Mouse (Mus musculus) midbrain, embryonic 15.5 days (tissue): ENCODE results near the gene Gm10644. TPM values are rescaled to one million over a fixed set of nuclear protein-coding genes. Genes with fewer than 3 reads are reported as not detected.
"Not testable (repeated sequence)": the region's sequence is repeated elsewhere in the genome, so short reads cannot be mapped to it uniquely, and the experiment has no call there.

Experiments
- ATAC-seq: fragments of 200-750 bp; cut with Nextera tagmentation; replicated peaks from 2 replicates; pipeline ENCODE4 v1.8.0; 2017; ENCODE audit warnings: moderate TSS enrichment
- H3K27ac ChIP-seq: fragments of 300-500 bp; sonication (generic); 2 replicates; pipeline ENCODE4 v1.5.1; 2015; ENCODE audit warnings: mild to moderate bottlenecking, inconsistent platforms
- H3K27me3 ChIP-seq: fragments of 300-500 bp; sonication (generic); replicated peaks from 2 replicates; pipeline ENCODE4 v1.6.1; 2015; ENCODE audit warnings: inconsistent platforms
- H3K36me3 ChIP-seq: fragments of 300-500 bp; sonication (generic); replicated peaks from 2 replicates; pipeline ENCODE4 v1.6.1; 2015; ENCODE audit warnings: inconsistent platforms
- H3K4me1 ChIP-seq: fragments of 300-500 bp; sonication (generic); 2 replicates; pipeline ENCODE4 v1.6.1; 2015; ENCODE audit warnings: inconsistent platforms
- H3K4me2 ChIP-seq: fragments of 300-500 bp; sonication (generic); 2 replicates; pipeline ENCODE4 v1.6.1; 2015; ENCODE audit warnings: inconsistent platforms, mild to moderate bottlenecking, moderate library complexity
- H3K4me3 ChIP-seq: fragments of 300-500 bp; sonication (generic); 2 replicates; pipeline ENCODE4 v1.5.1; 2015; ENCODE audit warnings: mild to moderate bottlenecking, inconsistent platforms
- H3K9ac ChIP-seq: fragments of 300-500 bp; sonication (generic); 2 replicates; pipeline ENCODE4 v1.6.1; 2015; ENCODE audit warnings: mild to moderate bottlenecking, inconsistent platforms
- H3K9me3 ChIP-seq: fragments of 300-500 bp; sonication (generic); 2 replicates; pipeline ENCODE4 v1.6.1; 2016; ENCODE audit warnings: inconsistent platforms
- WGBS: fragments of 180-500 bp; shearing (Covaris S2); methylation state at CpG from one replicate; pipeline ENCODE4 v1.1.7; 2015; ENCODE audit warnings: mixed read lengths; 5-methylcytosine and 5-hydroxymethylcytosine counted together
- polyA plus RNA-seq: library from polyadenylated mRNA; unstranded; fragments of >200 nt; fragmentation: Nextera tagmentation; extraction: Ambion mirVana; gene quantifications from 2 replicates; pipeline ENCODE4 v1.2.1, GENCODE M21; 2015

Gm10644 gene
- polyA plus RNA-seq, 1 experiment from 2014 or later = 0.93 TPM

DNA sequence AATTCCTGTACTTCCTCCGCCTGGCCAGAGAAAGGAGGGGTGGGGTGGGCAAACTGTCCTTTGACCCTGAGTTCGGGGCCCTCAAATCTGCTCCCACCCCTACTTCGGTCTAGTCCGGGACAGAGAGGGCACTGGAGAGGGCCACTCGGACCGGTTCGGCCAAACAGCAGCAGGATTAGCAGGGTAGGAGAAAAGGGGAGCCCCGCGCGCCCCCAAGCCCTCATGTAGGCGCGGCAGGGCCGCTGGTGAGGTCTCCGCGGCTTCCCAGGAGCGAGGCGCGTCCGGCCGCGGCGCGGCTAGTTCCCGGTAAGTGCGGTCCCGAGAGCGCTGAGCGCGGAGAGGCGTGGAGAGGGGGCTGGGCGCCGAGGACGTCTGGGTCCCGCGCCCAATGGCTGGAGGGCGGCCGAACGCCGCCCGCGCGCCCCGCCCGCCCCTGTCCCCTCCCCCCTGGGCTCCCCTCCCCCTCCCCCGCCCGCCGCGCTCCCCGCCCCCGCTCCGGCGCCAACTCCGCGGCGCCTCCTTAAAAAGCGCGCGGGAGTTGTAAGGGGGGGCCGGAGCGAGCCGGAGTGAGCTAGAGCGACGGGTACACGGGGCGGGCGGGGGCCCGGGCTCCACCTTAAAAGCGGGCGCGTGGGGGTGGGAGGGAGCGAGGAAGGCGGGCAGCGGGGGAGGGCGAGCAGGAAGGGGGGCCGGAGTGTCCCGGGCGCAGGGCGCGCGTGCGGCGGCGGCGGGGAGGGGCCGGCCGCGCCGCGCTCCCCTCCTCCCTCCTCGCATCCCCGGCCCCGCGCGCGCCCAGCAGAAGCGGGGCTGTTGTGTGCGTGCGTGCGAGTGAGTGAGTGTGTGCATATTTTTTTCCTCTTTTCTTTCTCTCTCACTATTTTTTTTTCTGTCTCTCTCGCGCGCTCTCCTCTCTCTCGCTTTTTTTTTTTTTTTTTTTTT lies 41.8 kb upstream of the Gm10644 start:
- WGBS = under 1% methylated on average over 48 of the region's 103 CpGs
- Histone ChIP-seq H3K4me1 (peaks cover 29% of the 10 kb centered on the region), H3K9me3 (no peaks in the 10 kb centered on the region), H3K9ac (peak overlapping the region; percentile 56), H3K4me3 (peak overlapping the region; percentile 59), H3K36me3 (peaks cover 6% of the 10 kb centered on the region; the same call in 1 of the 2 replicates), H3K4me2 (peak overlapping the region; percentile 90), H3K27ac (peak overlapping the region; percentile 89), H3K27me3 (peaks cover 13% of the 10 kb centered on the region)
- peak; percentile 63 for ATAC-seq

DNA sequence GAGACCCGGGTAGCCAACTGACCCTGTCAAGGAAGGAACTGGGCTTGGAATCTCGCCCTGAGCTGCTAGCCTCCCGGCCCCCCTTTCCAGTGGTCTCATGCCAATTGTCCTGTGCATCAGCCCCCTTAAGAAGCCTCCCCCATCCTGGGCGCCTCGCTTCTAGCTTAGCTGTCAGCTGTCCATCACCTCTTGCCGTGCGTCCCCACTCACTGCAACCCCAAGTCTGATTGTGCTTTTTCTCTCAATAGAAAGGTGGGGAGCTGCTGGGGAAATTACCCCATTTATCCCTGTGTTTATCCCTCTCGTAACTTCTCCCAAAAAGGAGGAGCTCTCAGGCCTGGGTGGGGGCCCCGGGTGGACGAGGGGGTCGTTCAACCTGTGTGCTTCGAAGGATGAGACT lies 41.0 kb upstream of the Gm10644 start:
- peaks cover 7% of the 10 kb centered on the region for H3K27me3 ChIP-seq
- peaks cover 22% of the 10 kb centered on the region for H3K4me1 ChIP-seq
- no peaks in the 10 kb centered on the region for H3K9me3 ChIP-seq
- peak overlapping the region; percentile 90 for H3K4me2 ChIP-seq
- peaks cover 14% of the 10 kb centered on the region for H3K36me3 ChIP-seq
- no peak for ATAC-seq
- no peak overlapping the region for H3K4me3 ChIP-seq
- 11% methylated on average over 12 of the region's 12 CpGs for whole genome bisulfite sequencing
- H3K27ac ChIP-seq = no peak overlapping the region
- no peak overlapping the region for H3K9ac ChIP-seq

DNA sequence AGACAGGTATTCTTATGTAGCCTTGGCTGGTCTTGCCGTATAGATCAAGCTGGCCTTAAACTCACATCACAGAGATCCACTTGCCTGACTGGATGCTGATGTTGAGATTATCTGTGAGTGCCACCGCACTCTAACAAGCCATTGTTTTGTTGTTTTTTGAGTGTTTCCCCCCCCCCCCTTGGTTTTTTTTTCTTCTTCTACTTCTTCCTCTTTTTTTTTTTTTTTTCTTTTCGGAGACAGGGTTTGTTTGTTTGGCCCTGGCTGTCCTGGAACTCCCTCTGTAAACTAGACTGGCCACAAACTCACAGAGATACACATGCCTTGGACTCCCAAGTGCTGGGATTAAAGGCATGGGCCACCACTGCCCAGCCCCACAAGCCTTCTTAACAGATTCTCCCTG lies 39.0 kb upstream of the Gm10644 start:
- Histone ChIP-seq H3K36me3 (peaks cover 31% of the 10 kb centered on the region), H3K9me3 (no peaks in the 10 kb centered on the region), H3K4me1 (peaks cover 12% of the 10 kb centered on the region), H3K4me2 (no peak overlapping the region), H3K27ac (no peak overlapping the region), H3K4me3 (no peak overlapping the region), H3K9ac (no peak overlapping the region), H3K27me3 (no peaks in the 10 kb centered on the region)
- ATAC-seq = no peak
- WGBS = 83% methylated on average over 3 of the region's 3 CpGs

DNA sequence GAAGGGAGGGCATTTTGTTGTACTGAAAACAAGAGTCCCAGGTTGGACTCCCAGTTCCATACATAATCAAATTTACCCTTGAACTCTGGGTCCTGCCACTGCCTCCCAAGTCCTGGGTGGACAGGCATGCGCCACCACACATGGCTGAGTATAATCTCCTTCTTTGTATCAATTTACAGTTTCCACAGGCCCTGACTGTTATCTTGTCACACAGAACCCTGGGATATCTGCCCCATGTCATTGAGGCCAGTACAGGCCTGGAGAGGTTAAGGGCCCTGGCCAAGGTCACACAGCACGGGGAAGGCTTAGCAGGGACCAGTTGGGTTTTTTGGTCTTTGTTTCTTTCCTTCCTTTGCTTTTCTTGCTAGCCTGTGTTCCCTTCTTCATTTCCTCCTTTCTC lies 37.5 kb upstream of the Gm10644 start:
- Histone ChIP-seq H3K9me3 (no peaks in the 10 kb centered on the region), H3K4me2 (no peak overlapping the region), H3K27ac (no peak overlapping the region), H3K4me3 (no peak overlapping the region), H3K4me1 (peaks cover 5% of the 10 kb centered on the region), H3K36me3 (peaks cover 40% of the 10 kb centered on the region), H3K9ac (no peak overlapping the region), H3K27me3 (no peaks in the 10 kb centered on the region)
- WGBS = 84% methylated on average over 2 of the region's 2 CpGs
- ATAC-seq = no peak

DNA sequence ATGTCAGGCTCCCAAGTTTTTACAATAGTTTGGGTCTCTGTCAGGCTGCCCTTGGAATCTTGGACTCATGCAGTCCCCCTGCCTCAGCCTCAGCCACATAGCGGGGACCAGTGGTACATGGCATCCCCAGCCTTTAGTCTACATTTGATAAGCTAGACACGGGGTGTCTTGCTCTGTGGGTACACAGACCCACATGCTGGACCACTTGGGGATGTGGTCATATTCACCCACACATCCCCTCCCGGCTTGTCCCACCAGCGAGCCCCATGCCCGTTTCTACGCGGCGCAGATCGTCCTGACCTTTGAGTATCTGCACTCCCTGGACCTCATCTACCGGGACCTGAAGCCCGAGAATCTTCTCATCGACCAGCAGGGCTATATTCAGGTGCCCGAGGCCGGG lies 35.2 kb upstream of the Gm10644 start:
- H3K27me3 ChIP-seq = no peaks in the 10 kb centered on the region
- ATAC-seq = no peak
- WGBS = 92% methylated on average over 14 of the region's 14 CpGs

DNA sequence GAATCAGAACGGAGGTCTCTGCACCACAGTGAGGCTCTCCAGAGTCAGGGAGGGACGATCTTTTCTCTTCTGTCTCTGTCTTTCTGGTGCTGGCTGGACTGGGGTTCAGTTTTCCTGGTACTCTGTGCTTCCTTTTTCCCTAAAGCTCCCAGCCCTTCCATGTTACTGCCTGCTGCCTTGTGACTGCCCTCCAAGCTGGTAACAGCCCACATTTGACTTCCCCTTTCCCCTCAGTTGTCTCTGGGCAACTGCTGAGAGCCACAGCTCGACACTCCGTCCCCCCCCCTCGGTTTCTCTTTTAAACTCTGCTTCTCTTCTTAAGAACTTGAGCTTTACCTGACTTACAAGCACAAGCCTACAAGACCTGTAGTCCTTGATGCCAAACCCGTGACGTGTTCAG lies 34.2 kb upstream of the Gm10644 start:
- Histone ChIP-seq H3K36me3 (peaks cover 58% of the 10 kb centered on the region), H3K9me3 (no peaks in the 10 kb centered on the region), H3K4me2 (no peak overlapping the region), H3K9ac (no peak overlapping the region), H3K27me3 (no peaks in the 10 kb centered on the region), H3K4me3 (no peak overlapping the region), H3K4me1 (no peaks in the 10 kb centered on the region), H3K27ac (no peak overlapping the region)
- ATAC-seq = no peak
- WGBS = 87% methylated on average over 7 of the region's 7 CpGs

More for the DNA sequence above, 35.2 kb upstream of the Gm10644 start:
- Histone ChIP-seq H3K4me3 (no peak overlapping the region), H3K9me3 (no peaks in the 10 kb centered on the region), H3K4me2 (no peak overlapping the region), H3K4me1 (no peaks in the 10 kb centered on the region), H3K9ac (no peak overlapping the region), H3K27ac (no peak overlapping the region), H3K36me3 (peaks cover 59% of the 10 kb centered on the region)

DNA sequence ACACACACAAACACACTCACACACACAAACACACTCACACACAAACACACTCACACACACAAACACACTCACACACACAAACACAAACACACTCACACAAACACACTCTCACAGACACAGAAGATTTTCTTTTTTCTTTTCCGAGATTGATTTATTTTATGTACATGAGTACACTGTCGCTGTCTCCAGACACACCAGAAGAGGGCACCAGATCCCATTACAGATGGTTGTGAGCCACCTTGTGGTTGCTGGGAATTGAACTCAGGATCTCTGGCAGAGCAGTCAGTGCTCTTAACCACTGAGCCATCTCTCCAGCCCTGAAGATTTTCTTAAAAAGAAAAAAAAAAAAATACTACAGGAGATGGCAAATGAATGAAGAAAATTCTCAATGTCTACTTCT lies 28.2 kb upstream of the Gm10644 start:
- H3K9ac ChIP-seq, H3K27me3 ChIP-seq, H3K4me3 ChIP-seq, H3K4me2 ChIP-seq, H3K9me3 ChIP-seq, H3K4me1 ChIP-seq, ATAC-seq, H3K27ac ChIP-seq: not testable (repeated sequence)
- peaks cover 57% of the 10 kb centered on the region for H3K36me3 ChIP-seq
- WGBS = 94% methylated on average over 2 of the region's 2 CpGs

DNA sequence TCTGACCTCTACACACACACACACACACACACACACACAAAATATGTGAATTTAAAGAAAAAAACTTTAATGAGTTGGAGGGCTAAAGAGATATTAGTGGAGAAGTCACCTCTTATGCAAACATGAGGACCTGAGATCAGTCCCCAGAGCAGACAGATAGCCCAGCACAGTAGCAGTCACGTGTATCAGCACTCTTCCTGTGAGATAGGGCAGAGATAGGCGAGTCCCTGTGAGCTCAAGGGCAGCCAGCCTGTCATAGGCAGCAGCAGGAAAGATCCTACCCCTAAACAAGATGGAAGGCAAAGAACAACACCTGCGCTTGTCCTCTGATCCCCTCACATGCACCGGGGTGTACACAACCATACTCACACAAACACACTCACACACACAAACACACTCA lies 27.4 kb upstream of the Gm10644 start:
- Histone ChIP-seq H3K4me2 (no peak overlapping the region), H3K36me3 (peaks cover 53% of the 10 kb centered on the region), H3K4me1 (peaks cover 12% of the 10 kb centered on the region), H3K9ac (no peak overlapping the region), H3K27ac (no peak overlapping the region), H3K4me3 (no peak overlapping the region), H3K27me3 (no peaks in the 10 kb centered on the region), H3K9me3 (no peaks in the 10 kb centered on the region)
- ATAC-seq = no peak
- WGBS = 93% methylated on average over 4 of the region's 4 CpGs

DNA sequence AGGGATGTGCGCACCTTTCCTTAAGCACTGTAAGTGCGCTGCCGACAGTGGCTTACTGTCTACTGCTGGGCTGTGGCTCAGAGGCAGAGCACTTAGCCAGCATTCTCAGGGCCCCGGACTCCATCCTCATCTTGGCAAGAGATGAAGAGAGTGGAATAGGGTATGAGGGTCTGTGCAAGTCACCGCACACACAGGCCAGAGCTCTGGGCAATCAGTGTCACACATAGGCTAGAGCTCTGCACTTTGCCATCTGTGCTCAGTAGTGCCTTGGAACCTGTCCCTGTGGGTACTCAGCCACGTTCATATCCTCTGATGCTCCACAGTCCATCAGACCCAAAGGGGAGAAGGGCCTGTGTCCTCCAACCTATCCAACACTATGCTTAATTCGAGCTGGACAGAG lies 26.5 kb upstream of the Gm10644 start:
- WGBS = 96% methylated on average over 7 of the region's 7 CpGs

DNA sequence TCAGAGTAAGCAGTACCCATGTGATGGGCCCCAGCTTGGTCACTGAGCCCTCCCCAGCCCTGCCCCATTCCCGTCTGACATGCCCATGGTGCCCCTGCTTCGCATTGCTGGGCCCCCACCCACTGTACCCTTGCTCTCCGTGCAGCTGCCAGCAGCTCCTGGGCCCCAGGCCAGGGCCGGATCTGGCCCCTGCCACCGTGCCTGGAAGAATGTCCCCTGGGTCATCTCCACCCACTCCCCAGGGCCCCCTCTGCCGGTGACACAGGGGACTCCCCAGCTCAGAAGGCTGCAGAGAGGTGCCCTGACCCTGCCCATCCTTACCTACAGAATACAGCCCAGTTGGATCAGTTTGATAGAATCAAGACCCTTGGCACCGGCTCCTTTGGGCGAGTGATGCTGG lies 25.8 kb upstream of the Gm10644 start:
- no peak overlapping the region for H3K4me3 ChIP-seq
- no peak overlapping the region for H3K27ac ChIP-seq
- peaks cover 38% of the 10 kb centered on the region for H3K36me3 ChIP-seq
- no peaks in the 10 kb centered on the region for H3K9me3 ChIP-seq
- WGBS = 84% methylated on average over 8 of the region's 8 CpGs
- no peak overlapping the region for H3K9ac ChIP-seq
- ATAC-seq = no peak
- no peak overlapping the region for H3K4me2 ChIP-seq
- H3K27me3 ChIP-seq = no peaks in the 10 kb centered on the region
- peaks cover 24% of the 10 kb centered on the region for H3K4me1 ChIP-seq

More for the DNA sequence above, 26.5 kb upstream of the Gm10644 start:
- Histone ChIP-seq H3K27ac (no peak overlapping the region), H3K4me1 (peaks cover 22% of the 10 kb centered on the region), H3K9me3 (no peaks in the 10 kb centered on the region), H3K27me3 (no peaks in the 10 kb centered on the region), H3K36me3 (peaks cover 45% of the 10 kb centered on the region), H3K9ac (no peak overlapping the region), H3K4me3 (no peak overlapping the region), H3K4me2 (no peak overlapping the region)
- no peak for ATAC-seq

DNA sequence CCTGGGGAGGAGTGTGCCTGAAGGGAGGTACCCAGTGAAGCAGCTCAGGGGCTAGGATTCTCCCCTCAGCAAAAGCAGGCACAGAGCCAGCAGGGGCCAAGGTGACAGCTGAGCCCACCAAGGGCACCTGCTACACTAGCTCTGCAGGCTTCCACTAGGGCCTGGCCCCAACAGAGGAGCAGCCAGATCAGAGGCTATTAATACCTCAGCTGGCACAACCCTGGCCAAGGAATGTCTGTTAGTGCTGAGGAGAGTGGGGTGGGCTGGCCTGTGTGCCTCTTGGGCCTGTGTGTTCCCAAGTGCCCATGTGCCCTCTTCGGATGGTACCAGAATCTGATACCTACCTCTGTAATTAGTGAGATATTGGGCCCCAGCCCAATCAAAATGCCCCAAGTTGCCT lies 25.2 kb upstream of the Gm10644 start:
- H3K27ac ChIP-seq = no peak overlapping the region
- H3K27me3 ChIP-seq = no peaks in the 10 kb centered on the region
- no peaks in the 10 kb centered on the region for H3K9me3 ChIP-seq
- no peak overlapping the region for H3K9ac ChIP-seq
- no peak overlapping the region for H3K4me3 ChIP-seq
- 91% methylated on average over 1 of the region's 1 CpGs for WGBS
- H3K36me3 ChIP-seq = peaks cover 34% of the 10 kb centered on the region; the same call in 1 of the 2 replicates
- H3K4me1 ChIP-seq = peaks cover 24% of the 10 kb centered on the region
- ATAC-seq = no peak
- no peak overlapping the region for H3K4me2 ChIP-seq

DNA sequence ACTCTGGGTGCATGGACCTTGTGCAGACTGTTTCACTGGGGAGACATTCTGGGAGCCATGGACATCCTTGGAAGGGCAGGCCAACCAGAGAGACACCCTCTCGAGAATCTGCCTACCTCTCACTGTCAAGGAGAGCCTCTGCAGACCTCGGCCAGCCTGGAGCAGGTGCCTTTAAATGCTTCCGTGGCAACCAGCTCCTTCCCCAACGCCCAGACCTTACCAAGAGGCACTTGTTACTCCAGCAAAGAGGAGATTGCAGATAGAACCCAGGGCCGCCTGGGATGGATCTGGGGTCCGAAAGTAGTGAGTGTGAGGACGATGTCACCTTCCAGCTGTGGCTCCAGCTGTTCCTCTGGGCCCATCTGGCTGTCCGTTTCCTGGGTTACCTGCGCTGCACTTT lies 23.2 kb upstream of the Gm10644 start:
- H3K27ac ChIP-seq = no peak overlapping the region
- WGBS = 69% methylated on average over 9 of the region's 9 CpGs

DNA sequence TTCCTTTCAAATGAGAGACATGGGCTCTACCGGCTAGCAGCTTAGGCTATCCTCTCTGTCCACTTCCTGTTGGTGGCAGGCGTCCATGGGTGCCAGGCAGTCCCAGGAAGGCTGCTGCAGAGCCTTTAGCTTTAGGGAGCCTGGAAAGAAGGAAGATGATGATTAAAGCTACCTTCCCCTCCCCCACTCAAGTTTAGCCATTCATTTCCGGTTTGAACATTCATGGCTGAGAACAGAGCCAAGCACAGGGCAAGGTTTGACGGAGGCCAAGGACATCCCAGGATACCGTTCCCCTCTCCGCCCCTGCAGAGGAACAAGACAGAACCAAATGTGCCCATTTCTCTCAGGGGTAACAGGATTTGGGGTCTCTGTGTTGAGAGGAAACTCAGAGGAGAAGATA lies 22.6 kb upstream of the Gm10644 start:
- H3K27me3 ChIP-seq = no peaks in the 10 kb centered on the region
- peaks cover 40% of the 10 kb centered on the region for H3K4me1 ChIP-seq
- no peak overlapping the region for H3K4me2 ChIP-seq
- H3K9me3 ChIP-seq = no peaks in the 10 kb centered on the region
- peaks cover 19% of the 10 kb centered on the region; the same call in 1 of the 2 replicates for H3K36me3 ChIP-seq
- 71% methylated on average over 6 of the region's 6 CpGs for WGBS
- H3K4me3 ChIP-seq = no peak overlapping the region
- 0 out of 2 replicates have a peak overlapping the region, but pooled peaks have one; percentile 20 for H3K9ac ChIP-seq
- no peak for ATAC-seq
- H3K27ac ChIP-seq = no peak overlapping the region

More for the DNA sequence above, 23.2 kb upstream of the Gm10644 start:
- ATAC-seq = no peak
- Histone ChIP-seq H3K9ac (no peak overlapping the region), H3K4me2 (no peak overlapping the region), H3K4me1 (peaks cover 40% of the 10 kb centered on the region), H3K27me3 (no peaks in the 10 kb centered on the region), H3K36me3 (peaks cover 24% of the 10 kb centered on the region; the same call in 1 of the 2 replicates), H3K4me3 (no peak overlapping the region), H3K9me3 (no peaks in the 10 kb centered on the region)
